Mouse (Mus musculus): ENCODE measurements around the gene Tlr3. TPM values are rescaled to one million over a fixed set of nuclear protein-coding genes. Genes with fewer than 3 reads are reported as not detected.

Tlr3 gene
- 1 to 10 TPM; 4.5 to 5.8 TPM for total RNA-seq (2023)

GRCm38 (mm10) chr8:45410882-45411281 is at the start of gene Tlr3:
Tlr3 (minus strand) TSS chr8:45411080.

GRCm38 (mm10) chr8:45381963-45382347 is 28.9 kb downstream of the Tlr3 start, which contains the start of gene Fam149a:
Fam149a (minus strand) TSS chr8:45382291.

Other genes with a start within 250 kb of the Tlr3 start
- gene F11, start 149.0 kb downstream of the Tlr3 start, total RNA-seq (2023) = not detected
- gene Klkb1, start 116.2 kb downstream of the Tlr3 start, total RNA-seq (2023) = not detected
- not detected for gene Gm45753, start 102.6 kb downstream of the Tlr3 start, total RNA-seq (2023)
- 10 to 100 TPM; 22.3 to 24.4 TPM for gene Cyp4v3, start 77.9 kb downstream of the Tlr3 start, total RNA-seq (2023)
- under 1 TPM; 0.76 to 0.88 TPM for gene Fam149a, start 28.8 kb downstream of the Tlr3 start, total RNA-seq (2023)
- gene Sorbs2, start 96.7 kb upstream of the Tlr3 start, total RNA-seq (2023) = under 1 TPM in 1 of 2 experiments, not detected in 1; 0.24 TPM

All from monocyte, adult 59 days (primary cell).